Mouse (Mus musculus): ENCODE measurements around the gene Helz. TPM values are rescaled to one million over a fixed set of nuclear protein-coding genes. Genes with fewer than 3 reads are reported as not detected.

Helz gene
- polyA plus RNA-seq, 1 experiment from 2014 or later: 5.6 TPM

DNA sequence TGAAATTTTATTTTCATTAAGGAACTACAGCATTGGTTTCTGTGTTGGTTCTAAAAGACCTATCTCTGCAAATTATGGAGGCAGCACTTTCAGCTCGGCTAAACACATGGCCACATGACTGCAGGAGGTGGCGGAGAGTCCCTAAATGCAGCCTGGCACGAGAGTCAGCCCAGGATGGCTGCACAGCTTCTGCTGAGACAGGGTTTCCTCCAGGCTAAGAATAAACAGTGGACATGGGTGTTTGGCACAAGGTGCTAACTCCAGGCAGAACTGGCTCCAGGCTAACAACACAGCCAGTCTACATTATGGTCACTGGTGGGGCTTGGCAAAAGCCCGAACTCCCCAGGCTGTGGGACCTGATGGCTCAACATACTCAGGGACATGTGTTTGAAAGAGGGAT lies 183.2 kb downstream of the Helz start:
- Histone ChIP-seq H3K4me3 (replicated peaks) (no peak overlapping the region), H3K9me3 (replicated peaks) (no peaks in the 10 kb centered on the region), H3K27me3 (no peaks in the 10 kb centered on the region), H3K9ac (no peak overlapping the region), H3K36me3 (replicated peaks) (no peaks in the 10 kb centered on the region), H3K27ac (replicated peaks) (no peak overlapping the region), H3K4me1 (replicated peaks) (no peaks in the 10 kb centered on the region), H3K4me2 (no peak overlapping the region)
- no peak for ATAC-seq (ENCODE audit: insufficient read depth)
- WGBS (ENCODE audit: insufficient replicate concordance): 59% methylated on average over 4 of the region's 4 CpGs

- H3K27ac ChIP-seq (replicated peaks): no peak overlapping the region
- WGBS (ENCODE audit: insufficient replicate concordance): 44% methylated on average over 5 of the region's 5 CpGs
- no peaks in the 10 kb centered on the region for H3K27me3 ChIP-seq
- no peak overlapping the region for H3K4me2 ChIP-seq
- no peak overlapping the region for H3K4me3 ChIP-seq (replicated peaks)
- no peak overlapping the region for H3K9ac ChIP-seq
- H3K36me3 ChIP-seq (replicated peaks): no peaks in the 10 kb centered on the region
- ATAC-seq (ENCODE audit: insufficient read depth): no peak
- H3K4me1 ChIP-seq (replicated peaks): no peaks in the 10 kb centered on the region
- H3K9me3 ChIP-seq (replicated peaks): no peaks in the 10 kb centered on the region
Observed at GRCm38 (mm10) chr11:107731498-107731897, 183.8 kb downstream of the Helz start.

GRCm38 (mm10) chr11:107734133-107734532 lies 186.4 kb downstream of the Helz start:
- no peak overlapping the region for H3K27ac ChIP-seq (replicated peaks)
- no peak overlapping the region for H3K4me3 ChIP-seq (replicated peaks)
- H3K4me2 ChIP-seq: no peak overlapping the region
- no peaks in the 10 kb centered on the region for H3K9me3 ChIP-seq (replicated peaks)
- no peaks in the 10 kb centered on the region for H3K27me3 ChIP-seq
- H3K36me3 ChIP-seq (replicated peaks): no peaks in the 10 kb centered on the region
- no peak overlapping the region for H3K9ac ChIP-seq
- ATAC-seq (ENCODE audit: insufficient read depth): no peak
- whole genome bisulfite sequencing (ENCODE audit: insufficient replicate concordance): 45% methylated on average over 7 of the region's 7 CpGs
- H3K4me1 ChIP-seq (replicated peaks): no peaks in the 10 kb centered on the region

GRCm38 (mm10) chr11:107737886-107738285 lies 190.2 kb downstream of the Helz start:
- no peak overlapping the region for H3K4me2 ChIP-seq
- H3K4me1 ChIP-seq (replicated peaks): no peaks in the 10 kb centered on the region
- WGBS (ENCODE audit: insufficient replicate concordance): 68% methylated on average over 6 of the region's 6 CpGs
- ATAC-seq (ENCODE audit: insufficient read depth): no peak
- H3K9me3 ChIP-seq (replicated peaks): no peaks in the 10 kb centered on the region
- H3K4me3 ChIP-seq (replicated peaks): no peak overlapping the region
- H3K27me3 ChIP-seq: no peaks in the 10 kb centered on the region
- H3K27ac ChIP-seq (replicated peaks): no peak overlapping the region
- no peaks in the 10 kb centered on the region for H3K36me3 ChIP-seq (replicated peaks)
- no peak overlapping the region for H3K9ac ChIP-seq

DNA sequence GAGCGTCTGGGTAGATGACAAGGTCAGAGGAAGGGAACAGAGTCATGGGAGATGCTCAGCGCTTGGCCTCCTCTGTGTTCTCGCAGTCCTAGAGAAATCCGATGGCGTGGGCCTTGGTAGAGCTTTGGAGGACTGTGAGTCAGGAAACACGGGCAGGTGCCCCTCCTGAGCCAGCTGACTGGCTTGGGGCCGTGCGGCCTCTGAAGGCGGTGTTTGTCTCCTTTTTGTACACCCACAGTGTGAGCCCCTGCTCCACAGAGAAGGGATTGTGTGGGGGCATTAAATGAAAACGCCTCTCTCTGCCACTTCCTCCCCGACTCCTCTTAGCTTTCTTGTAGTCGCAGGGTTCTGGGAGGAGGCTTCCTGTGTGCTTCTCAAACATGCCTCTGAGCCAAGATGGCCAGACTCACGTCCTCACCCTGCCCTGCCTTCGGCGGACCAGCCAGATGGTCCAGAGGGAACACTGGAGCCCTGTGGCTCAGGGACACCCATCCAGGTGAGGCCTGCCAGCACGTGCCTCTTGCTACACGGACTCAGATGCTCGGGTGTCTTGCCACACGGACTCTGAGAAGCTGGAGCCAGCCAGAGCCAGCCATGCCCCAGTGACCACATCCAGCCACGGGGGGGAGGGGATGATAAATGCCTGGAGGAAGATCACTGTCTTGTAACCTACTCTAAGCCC lies 190.8 kb downstream of the Helz start:
- Histone ChIP-seq H3K36me3 (replicated peaks) (no peaks in the 10 kb centered on the region), H3K4me2 (no peak overlapping the region), H3K9me3 (replicated peaks) (no peaks in the 10 kb centered on the region), H3K4me3 (replicated peaks) (no peak overlapping the region), H3K27me3 (no peaks in the 10 kb centered on the region), H3K27ac (replicated peaks) (no peak overlapping the region), H3K9ac (no peak overlapping the region), H3K4me1 (replicated peaks) (no peaks in the 10 kb centered on the region)
- WGBS (ENCODE audit: insufficient replicate concordance): 52% methylated on average over 20 of the region's 20 CpGs
- ATAC-seq (ENCODE audit: insufficient read depth): no peak

- H3K4me3 ChIP-seq (replicated peaks): no peak overlapping the region
- H3K9me3 ChIP-seq (replicated peaks): no peaks in the 10 kb centered on the region
- WGBS (ENCODE audit: insufficient replicate concordance): 47% methylated on average over 3 of the region's 3 CpGs
- H3K9ac ChIP-seq: no peak overlapping the region
- no peak for ATAC-seq (ENCODE audit: insufficient read depth)
- H3K36me3 ChIP-seq (replicated peaks): no peaks in the 10 kb centered on the region
- H3K27ac ChIP-seq (replicated peaks): no peak overlapping the region
- no peaks in the 10 kb centered on the region for H3K4me1 ChIP-seq (replicated peaks)
- H3K4me2 ChIP-seq: no peak overlapping the region
- H3K27me3 ChIP-seq: no peaks in the 10 kb centered on the region
Observed at GRCm38 (mm10) chr11:107743100-107743499, 195.4 kb downstream of the Helz start.

Small RNA genes lying within 50 kb of the gene (microRNA-seq; reads per million reads assigned to microRNA genes)
- gene Mir6932: 1.0 reads per million

Other genes with a start within 250 kb of the Helz start
- 7.0 and 7.3 TPM in 2 replicates for gene Pitpnc1, start 77.2 kb upstream of the Helz start, polyA plus RNA-seq (2015; fragmentation: Nextera tagmentation; extraction: Ambion mirVana)
- gene Psmd12, start 68.4 kb upstream of the Helz start, polyA plus RNA-seq (2015; fragmentation: Nextera tagmentation; extraction: Ambion mirVana): 78.6 and 88.4 TPM in 2 replicates
- gene Cacng1, start 168.6 kb downstream of the Helz start, polyA plus RNA-seq (2015; fragmentation: Nextera tagmentation; extraction: Ambion mirVana): 1.2 and 1.3 TPM in 2 replicates
- gene Cacng4, start 246.6 kb downstream of the Helz start, polyA plus RNA-seq (2015; fragmentation: Nextera tagmentation; extraction: Ambion mirVana): 0.08 and 0.12 TPM in 2 replicates